Mouse (Mus musculus): ENCODE results near the gene Hoxa5.

- TF ChIP-seq CTCF (IDR thresholded peaks at IDR 0.05; ENCODE audit: control insufficient read depth, insufficient read depth, insufficient replicate concordance, low read depth, low read length) (no peak), POLR2A (IDR thresholded peaks at IDR 0.05; ENCODE audit: control insufficient read depth, low read depth, low read length) (no peak)
These were observed 21.5 kb upstream of the Hoxa5 start for GRCm38 (mm10) chr6:52225612-52226568.

All from testis, adult 2 months (tissue).